Mouse (Mus musculus) ES-Bruce4 (cell line): ENCODE data around the gene Foxn1.

Source experiments
- CTCF ChIP-seq: IDR thresholded peaks from one replicate; pipeline ENCODE4 v1.8.1; 2011; ENCODE audit warnings: low read depth, low read length
- POLR2A ChIP-seq: IDR thresholded peaks from one replicate; pipeline ENCODE4 v1.8.1; 2011; ENCODE audit warnings: low read length; ENCODE audit not compliant: insufficient read depth

DNA sequence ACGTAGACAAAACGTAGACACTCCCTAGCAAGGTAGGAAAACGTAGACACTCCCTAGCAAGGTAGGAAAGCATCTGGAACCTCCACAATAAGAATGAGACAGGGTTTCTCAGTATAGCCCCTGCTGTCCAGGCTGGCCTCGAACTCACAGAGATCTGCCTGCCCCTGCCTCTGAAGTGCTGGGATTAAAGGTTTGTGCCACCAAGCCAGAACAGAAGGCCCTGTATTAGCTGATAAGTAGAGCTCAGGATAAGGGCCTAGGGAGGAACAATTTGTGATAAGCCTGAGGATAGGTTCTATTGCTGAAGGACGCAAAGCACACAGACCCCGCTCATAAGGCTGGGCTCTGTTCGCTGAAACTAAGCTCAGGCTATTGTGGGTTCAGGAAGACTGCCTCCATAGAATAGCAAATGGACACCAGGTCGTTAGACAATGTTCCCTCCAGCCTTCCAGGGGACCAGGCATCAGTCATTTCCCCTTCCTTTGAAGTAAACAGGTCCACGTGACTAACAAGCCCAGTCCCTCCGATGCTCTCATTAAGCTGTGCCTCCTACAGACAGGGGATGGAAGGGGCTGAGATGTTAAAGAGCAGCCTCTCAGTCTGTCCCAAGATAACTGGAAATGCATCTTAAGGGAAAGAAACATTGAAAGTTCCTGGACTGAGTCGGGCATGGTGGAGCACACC is 44.0 kb upstream of the Foxn1 start:
- no peak for TF ChIP-seq CTCF
- no peak for TF ChIP-seq POLR2A
